Mouse (Mus musculus) heart, postnatal 0 days (tissue): ENCODE results near the gene Hist1h2bh.

ENCODE experiments used
- CTCF ChIP-seq: IDR thresholded peaks from 2 replicates; pipeline ENCODE4 v1.5.1; 2016; ENCODE audit warnings: antibody characterized with exemption, control low read depth, low read depth
- EP300 ChIP-seq: IDR thresholded peaks from 2 replicates; pipeline ENCODE4 v1.6.1; 2016; ENCODE audit warnings: antibody characterized with exemption, low read depth

- TF ChIP-seq CTCF = no peak
- no peak for TF ChIP-seq EP300
Measured at GRCm38 (mm10) chr13:23503797-23504196, 39.4 kb downstream of the Hist1h2bh start.
